Mouse (Mus musculus) kidney, adult 8-10 months (tissue): ENCODE measurements around the gene Acot6.

Experiments used
- DNase-seq, 2 experiments: peaks; one replicate each; pipeline ENCODE4 v3.0.0; 2022

Gene Acot6

DNA sequence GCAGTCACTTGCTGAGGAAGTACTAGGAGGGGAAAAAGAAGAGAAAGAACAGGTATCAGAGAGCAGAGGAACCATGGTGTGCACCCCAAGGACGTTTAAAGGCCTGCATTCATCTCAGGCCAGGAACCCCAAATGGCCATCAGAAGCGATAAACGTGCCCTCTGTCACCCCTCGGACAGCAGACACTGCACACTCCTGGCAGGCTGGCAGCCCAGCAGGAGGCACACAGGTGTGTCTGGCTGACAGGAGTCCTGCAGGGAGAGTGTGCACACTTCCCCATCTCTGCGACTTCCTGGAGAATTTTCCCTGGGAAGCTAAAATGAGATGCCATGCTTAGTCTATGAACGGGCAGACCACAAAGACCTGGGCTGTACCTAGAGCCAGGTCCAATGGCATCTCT, 53.0 kb downstream of the Acot6 start:
- DNase-seq = peak in 1 of 2 experiments; percentile 1

DNA sequence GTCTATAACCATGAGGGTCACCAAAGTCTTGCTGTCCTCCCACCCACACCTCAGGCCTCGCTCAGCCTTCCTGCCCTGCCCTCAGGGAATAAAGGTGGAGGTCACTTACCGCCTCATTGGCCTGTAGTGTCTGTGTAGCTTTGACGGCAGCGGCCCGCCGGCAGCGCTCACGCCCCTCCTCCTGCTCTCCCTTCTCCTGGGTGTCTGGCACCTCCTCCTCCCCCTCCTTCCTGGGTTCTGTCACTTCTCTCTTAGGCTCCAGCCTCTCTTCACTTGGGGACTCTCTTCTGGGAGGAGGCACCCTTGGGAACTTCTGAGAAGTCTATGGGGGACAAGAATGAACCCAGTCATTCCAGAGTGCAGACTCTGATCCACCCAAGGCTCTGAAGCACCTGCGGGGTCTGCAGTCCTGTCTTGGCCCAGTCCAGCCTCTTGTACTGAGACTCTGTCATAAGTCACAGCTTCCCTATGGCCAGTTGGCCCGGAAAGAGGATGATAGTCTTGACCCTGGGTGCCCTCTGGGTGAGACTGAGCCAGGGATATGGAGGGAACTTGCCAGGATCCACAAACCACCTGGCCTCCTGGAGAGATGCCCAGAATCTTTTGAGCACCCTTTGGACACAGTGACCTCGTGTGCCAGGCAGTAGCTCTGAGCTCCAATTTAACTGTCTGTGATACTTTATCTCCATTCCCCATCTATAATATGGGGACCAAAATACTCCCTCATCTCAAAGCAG, 54.5 kb downstream of the Acot6 start:
- peak; percentile 90 for DNase-seq

DNA sequence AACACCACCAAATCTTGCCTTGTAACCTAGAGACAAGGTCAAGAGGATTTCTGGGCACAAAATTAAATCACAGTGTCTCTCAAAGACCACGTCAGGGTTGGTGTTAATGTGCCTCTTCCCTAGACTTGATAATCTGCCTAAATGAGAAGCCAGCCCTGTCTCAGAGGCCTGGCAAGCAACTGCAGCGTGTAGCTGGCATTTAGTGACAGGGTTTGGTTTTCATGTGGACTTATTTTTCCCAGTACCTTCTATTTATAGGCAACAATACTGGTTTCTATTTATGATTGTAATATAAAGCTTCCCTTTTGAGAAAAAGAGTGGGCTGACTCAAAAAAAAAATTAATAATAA, 55.0 kb downstream of the Acot6 start:
- no peak for DNase-seq

DNA sequence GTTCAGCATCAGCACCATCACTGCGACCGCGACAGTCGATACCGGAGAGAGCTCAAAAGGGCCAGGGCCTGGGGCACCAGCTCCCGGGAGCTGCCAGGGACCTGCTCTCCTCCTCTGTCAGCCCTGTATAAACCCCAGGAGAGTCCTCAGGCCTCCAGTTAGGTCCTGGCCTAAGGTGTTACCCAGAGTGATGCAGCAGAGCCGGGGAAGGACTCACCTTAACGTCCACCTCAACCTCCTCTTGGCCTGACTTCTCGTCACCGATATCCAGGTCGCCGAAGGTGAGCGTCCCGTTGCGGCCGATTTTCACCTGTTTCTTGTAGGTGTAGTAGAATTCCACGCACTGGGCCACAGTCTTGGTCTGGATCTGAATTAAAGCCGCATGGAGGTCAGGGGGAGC, 55.8 kb downstream of the Acot6 start:
- peak in 1 of 2 experiments; percentile 1 for DNase-seq

DNA sequence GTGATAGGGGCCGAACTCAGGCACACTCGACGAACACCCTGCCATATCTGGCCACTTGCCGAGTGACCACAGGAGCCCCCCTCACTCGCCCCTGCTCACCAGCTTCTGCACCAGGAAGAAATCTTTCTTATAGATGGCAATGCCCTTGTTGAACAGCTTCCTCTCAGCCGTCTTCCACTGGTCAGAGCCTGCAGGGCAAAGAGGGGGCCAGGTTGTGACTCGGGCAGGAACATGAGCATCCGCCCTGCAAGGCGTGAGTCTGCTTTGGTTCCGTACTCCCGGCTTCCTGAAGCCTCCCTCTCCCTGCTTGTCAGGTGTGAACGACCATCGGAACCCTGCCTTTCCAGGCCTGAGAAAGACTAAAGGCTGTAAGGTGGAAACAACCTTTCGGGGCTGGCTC, 57.7 kb downstream of the Acot6 start:
- DNase-seq = no peak

DNA sequence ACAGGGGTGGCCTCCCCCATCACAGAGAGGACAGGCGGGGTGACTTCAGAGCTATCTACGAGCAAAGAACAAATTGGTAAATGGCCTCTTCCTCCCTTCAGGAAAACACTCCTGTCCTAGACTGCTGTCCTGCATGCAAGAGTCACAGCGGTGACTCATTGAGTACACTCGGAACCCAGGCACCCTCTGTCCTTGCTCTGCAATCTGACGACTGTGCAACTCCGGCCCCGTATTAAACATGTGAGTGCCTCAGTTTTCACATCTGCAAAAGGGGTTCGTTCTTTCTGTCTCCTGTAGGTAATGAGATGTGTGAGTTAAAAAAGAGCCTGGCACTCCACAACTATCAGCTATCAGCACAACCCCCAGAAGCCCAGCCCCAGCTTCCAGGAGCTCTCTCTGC, 60.0 kb downstream of the Acot6 start:
- DNase-seq = no peak
